Mouse (Mus musculus) kidney, adult 2 months (tissue): ENCODE measurements around the gene Osbpl9.

ENCODE experiments used
- CTCF ChIP-seq: fragments of 200-500 bp; conservative IDR thresholded peaks from 2 replicates; pipeline ENCODE4 v1.5.1; 2011; ENCODE audit warnings: low read depth, mild to moderate bottlenecking, control low read depth, low read length, moderate library complexity, mixed read lengths; ENCODE audit not compliant: insufficient read depth, insufficient read length
- POLR2A ChIP-seq: fragments of 200-500 bp; IDR thresholded peaks from one replicate; pipeline ENCODE4 v1.6.1; 2011; ENCODE audit warnings: low read depth, low read length, control low read depth

GRCm38 (mm10) chr4:109136475-109137125 is 65.5 kb downstream of the Osbpl9 start:
- TF ChIP-seq CTCF, result no peak
- TF ChIP-seq POLR2A, result no peak
